Mouse (Mus musculus): ENCODE measurements at regions not wholly inside any gene's neighbourhood (a gene's known extent, or its start where the extent isn't known, plus 50 kb on each side); places are given as distances from the start of the nearest gene placed in this dataset.

GRCm38 (mm10) chr11:25359723-25360122 is 850.8 kb downstream of the 5730522E02Rik start:
- TF ChIP-seq POLR2A (IDR thresholded peaks at IDR 0.05; ENCODE audit: borderline replicate concordance, extremely low read depth, low read depth, low read length) (no peak), CTCF (IDR thresholded peaks at IDR 0.05; ENCODE audit: insufficient read depth, low read length) (no peak)
